Mouse (Mus musculus): ENCODE measurements at regions not wholly inside any gene's neighbourhood (a gene's known extent, or its start where the extent isn't known, plus 50 kb on each side); places are given as distances from the start of the nearest gene placed in this dataset.

DNA sequence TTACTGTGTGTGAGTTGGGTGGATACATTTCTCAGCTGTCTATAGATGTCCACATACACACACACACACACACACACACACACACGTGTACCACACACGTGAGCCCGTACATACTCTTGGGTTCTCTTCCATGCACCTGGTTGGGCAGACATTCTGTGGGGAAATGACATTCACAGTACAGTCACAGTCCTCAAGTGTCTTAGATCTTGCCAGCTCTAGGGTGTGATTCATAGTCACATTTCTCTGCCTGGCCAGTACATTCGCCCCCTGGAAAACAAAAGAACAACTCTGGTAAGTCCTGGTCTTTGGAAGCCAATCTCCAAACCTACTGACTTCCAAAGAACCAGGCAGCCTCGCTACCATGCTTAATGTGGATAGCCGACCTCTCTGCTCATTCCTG, 64.6 kb upstream of the Acbd6 start:
- Histone ChIP-seq H3K4me3 (no peak overlapping the region), H3K27ac (replicated peaks) (no peak overlapping the region), H3K4me1 (replicated peaks) (peaks cover 28% of the 10 kb centered on the region), H3K9ac (no peak overlapping the region), H3K4me2 (no peak overlapping the region), H3K27me3 (no peaks in the 10 kb centered on the region), H3K36me3 (no peaks in the 10 kb centered on the region), H3K9me3 (no peaks in the 10 kb centered on the region)
- ATAC-seq (ENCODE audit: low FRiP score, low read depth), result no peak
- WGBS, result 85% methylated on average over 6 of the region's 6 CpGs

DNA sequence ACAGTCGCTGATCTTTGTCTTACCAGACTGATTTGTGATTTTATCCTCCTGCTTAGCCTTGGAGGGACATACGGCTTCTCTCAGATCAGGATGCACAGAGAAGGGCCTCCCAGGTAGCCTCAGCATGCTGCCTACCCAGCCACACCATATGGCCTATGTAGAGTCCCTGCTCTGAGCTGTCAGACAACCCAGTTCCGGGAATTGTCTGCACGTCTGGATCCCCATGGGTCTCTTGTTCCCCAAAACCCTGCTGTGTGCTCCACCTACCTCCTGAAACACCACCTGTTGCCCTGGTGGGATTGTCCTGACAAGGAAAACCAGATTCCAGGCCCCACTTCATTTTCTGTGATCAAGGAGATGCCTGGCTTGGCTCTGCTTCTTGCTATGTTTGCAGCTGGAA, 64.1 kb upstream of the Acbd6 start:
- no peak overlapping the region for H3K4me2 ChIP-seq
- H3K4me3 ChIP-seq, result no peak overlapping the region
- H3K36me3 ChIP-seq, result no peaks in the 10 kb centered on the region
- H3K4me1 ChIP-seq (replicated peaks), result peaks cover 24% of the 10 kb centered on the region
- no peak for ATAC-seq (ENCODE audit: low FRiP score, low read depth)
- H3K27ac ChIP-seq (replicated peaks), result no peak overlapping the region
- WGBS, result 65% methylated on average over 4 of the region's 4 CpGs
- no peaks in the 10 kb centered on the region for H3K27me3 ChIP-seq
- H3K9me3 ChIP-seq, result no peaks in the 10 kb centered on the region
- no peak overlapping the region for H3K9ac ChIP-seq

DNA sequence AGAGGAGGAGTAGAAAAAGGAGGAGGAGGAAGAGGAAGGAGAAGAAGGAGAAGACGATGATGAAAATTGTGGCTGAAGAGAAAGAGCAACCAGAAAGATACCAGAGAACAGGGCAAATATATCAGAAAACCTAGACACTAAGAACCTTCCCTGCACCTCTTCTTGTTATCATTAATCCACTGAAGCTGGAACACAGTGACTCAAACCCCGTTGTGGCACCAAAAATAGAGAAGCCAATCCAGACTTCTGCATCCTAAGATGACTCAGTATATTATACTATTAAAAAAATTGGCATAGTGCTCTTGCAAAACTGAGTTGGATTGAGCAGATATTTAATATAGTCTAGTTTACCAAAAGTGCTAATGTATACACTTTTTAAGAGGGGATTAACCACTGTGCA, 63.6 kb upstream of the Acbd6 start:
- no peaks in the 10 kb centered on the region for H3K9me3 ChIP-seq
- H3K9ac ChIP-seq, result no peak overlapping the region
- 92% methylated on average over 2 of the region's 2 CpGs for WGBS
- no peak overlapping the region for H3K27ac ChIP-seq (replicated peaks)
- ATAC-seq (ENCODE audit: low FRiP score, low read depth), result no peak
- H3K4me1 ChIP-seq (replicated peaks), result peaks cover 21% of the 10 kb centered on the region
- H3K4me3 ChIP-seq, result no peak overlapping the region
- no peaks in the 10 kb centered on the region for H3K27me3 ChIP-seq
- H3K36me3 ChIP-seq, result no peaks in the 10 kb centered on the region
- no peak overlapping the region for H3K4me2 ChIP-seq

DNA sequence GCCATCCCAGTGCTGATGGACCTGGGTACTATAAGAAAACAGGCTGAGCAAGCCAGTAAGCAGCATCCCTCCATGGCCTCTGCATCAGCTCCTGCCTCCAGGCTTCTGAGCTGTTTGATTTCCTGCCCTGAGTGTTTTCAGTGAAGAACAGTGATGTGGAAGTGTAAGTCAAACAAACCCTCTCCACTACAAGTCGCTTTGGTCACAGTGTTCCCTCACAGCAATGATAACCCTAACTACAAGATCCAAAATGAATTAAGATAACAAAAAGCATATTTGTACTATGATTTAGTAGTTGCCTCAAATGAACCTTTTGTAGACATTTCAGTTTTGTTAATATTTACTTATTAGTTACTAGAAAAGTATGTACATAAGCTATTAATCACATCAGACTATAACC, 58.2 kb upstream of the Acbd6 start:
- WGBS, result 95% methylated on average over 1 of the region's 1 CpGs
- Histone ChIP-seq H3K4me1 (replicated peaks) (no peaks in the 10 kb centered on the region), H3K27ac (replicated peaks) (no peak overlapping the region), H3K9me3 (no peaks in the 10 kb centered on the region), H3K4me2 (no peak overlapping the region), H3K9ac (no peak overlapping the region), H3K36me3 (no peaks in the 10 kb centered on the region), H3K4me3 (no peak overlapping the region), H3K27me3 (no peaks in the 10 kb centered on the region)
- ATAC-seq (ENCODE audit: low FRiP score, low read depth), result no peak

DNA sequence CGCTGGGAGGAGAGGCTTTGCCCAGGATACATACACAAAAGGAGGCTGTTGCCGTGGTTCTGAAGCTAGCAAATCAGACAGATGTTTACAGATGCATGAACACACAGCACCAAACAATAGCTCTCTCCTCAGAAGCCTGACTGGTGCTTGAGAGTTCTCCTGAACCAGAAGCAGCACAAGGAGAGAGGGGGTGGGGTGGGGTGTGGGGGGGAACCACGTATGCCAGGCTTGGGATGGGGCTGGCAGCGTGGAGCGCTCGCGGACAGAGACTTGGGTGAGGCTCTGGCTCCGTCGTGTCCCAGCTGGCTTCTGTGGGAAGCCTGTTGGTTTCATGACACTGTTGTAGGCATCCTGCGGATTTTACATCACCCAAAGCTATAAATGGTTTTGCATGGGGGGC, 55.1 kb upstream of the Acbd6 start:
- Histone ChIP-seq H3K27me3 (no peaks in the 10 kb centered on the region), H3K9ac (no peak overlapping the region), H3K36me3 (no peaks in the 10 kb centered on the region), H3K4me3 (no peak overlapping the region), H3K9me3 (no peaks in the 10 kb centered on the region), H3K4me1 (replicated peaks) (peaks cover 5% of the 10 kb centered on the region; the same call in 1 of the 2 replicates), H3K27ac (replicated peaks) (no peak overlapping the region), H3K4me2 (no peak overlapping the region)
- ATAC-seq (ENCODE audit: low FRiP score, low read depth), result no peak
- WGBS, result 35% methylated on average over 10 of the region's 10 CpGs

DNA sequence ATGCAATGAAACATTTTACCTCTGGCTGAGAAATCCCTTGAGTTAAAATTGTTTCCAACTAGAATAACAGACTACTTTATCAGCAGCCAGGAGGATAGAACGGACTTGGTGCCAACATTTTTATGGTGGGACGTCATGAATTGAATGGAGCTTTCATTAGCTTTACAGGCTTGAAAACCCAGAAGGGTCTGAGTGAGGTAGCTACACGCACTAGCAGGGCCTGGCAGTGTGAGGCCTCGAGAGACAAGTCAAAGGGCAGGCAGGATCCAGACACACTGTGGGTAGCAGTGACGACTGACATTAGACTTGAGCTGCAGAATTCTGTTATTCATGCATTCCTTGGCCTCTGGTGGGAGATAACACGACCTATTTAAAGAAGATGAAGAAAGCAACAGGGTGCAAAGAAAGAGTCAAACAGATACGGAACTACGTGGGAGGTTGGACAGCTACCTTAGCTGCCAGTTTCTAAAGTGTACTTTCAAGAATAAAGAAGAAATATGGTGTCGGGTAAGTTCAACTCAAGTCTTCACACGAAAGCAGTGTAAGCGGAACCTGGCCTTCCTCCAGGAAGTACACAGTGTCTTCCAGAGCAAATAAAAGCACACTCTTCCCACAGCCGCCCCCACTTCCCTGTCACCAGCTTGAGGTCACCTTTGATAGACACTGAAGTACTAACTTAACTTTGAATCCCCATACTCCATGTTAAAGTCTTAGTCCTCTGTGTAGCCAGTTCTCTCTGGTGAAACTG, 53.2 kb upstream of the Acbd6 start:
- Histone ChIP-seq H3K4me1 (replicated peaks) (peaks cover 5% of the 10 kb centered on the region; the same call in 1 of the 2 replicates), H3K4me3 (no peak overlapping the region), H3K27me3 (no peaks in the 10 kb centered on the region), H3K4me2 (no peak overlapping the region), H3K27ac (replicated peaks) (no peak overlapping the region), H3K9me3 (no peaks in the 10 kb centered on the region), H3K36me3 (no peaks in the 10 kb centered on the region), H3K9ac (no peak overlapping the region)
- 53% methylated on average over 12 of the region's 12 CpGs for WGBS
- ATAC-seq (ENCODE audit: low FRiP score, low read depth), result no peak

DNA sequence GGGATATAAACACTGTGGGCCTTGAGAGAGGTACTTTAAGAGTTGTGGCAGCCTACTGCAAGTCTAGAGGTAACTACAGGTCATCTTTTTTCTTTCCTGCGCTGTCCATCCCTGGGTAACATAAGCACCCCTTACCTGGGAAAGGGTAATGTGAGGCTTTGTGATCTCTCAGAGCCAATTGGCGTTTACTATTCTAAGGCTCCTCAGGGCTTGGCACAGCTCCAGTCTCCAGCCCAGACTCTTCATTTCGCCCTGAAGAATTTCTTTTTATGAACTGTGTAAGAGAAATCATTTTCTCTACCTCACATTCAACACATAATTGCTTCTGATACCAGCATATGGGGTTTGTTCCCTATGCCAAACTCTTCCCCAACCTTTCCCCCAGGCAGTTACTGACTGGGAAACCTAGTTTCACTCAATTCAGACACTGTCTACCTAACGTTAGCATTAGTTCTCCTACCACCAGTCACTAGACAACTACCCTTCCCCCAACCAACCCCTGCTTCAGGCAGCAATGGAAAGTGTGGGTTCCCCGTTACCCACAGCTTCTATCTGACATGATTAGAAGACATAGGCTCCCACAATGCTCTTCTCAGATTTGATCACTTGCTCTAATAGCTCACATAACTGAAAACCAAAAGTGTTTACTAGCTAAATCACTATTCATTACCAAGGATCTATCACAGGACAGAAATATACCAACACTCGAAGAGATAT, 52.4 kb upstream of the Acbd6 start:
- no peaks in the 10 kb centered on the region for H3K36me3 ChIP-seq
- H3K9ac ChIP-seq, result no peak overlapping the region
- H3K9me3 ChIP-seq, result no peaks in the 10 kb centered on the region
- no peak overlapping the region for H3K4me3 ChIP-seq
- no peak overlapping the region for H3K27ac ChIP-seq (replicated peaks)
- H3K27me3 ChIP-seq, result no peaks in the 10 kb centered on the region
- peaks cover 5% of the 10 kb centered on the region; the same call in 1 of the 2 replicates for H3K4me1 ChIP-seq (replicated peaks)
- WGBS, result 65% methylated on average over 6 of the region's 6 CpGs
- no peak overlapping the region for H3K4me2 ChIP-seq
- ATAC-seq (ENCODE audit: low FRiP score, low read depth), result no peak

Data from hindbrain, embryonic 15.5 days (tissue).